Mouse (Mus musculus): ENCODE results near the gene Cpsf3.

DNA sequence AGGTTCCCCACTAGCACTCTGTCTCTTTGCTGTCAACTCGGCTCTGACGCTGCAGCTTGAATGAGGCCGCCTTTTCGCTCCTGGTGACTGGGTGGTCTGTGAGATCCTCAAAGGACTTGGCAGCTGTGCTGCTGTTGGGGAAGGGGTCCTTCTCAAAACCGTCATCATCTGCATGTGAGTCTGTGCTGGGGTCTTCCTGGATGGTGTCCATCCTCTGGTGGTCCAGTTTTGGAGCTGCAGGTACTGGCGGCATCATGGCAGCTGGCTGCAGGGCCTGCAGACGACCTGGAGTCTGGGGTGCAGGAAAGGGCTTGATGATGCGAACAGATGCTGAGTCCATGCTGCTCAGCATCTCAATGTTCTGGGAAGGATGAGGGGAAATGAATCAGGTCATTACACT is 40.1 kb downstream of the Cpsf3 start:
- TF ChIP-seq POLR2A (IDR thresholded peaks at IDR 0.05; ENCODE audit: borderline replicate concordance, extremely low read depth, insufficient read depth, insufficient read length, poor library complexity, severe bottlenecking) (no peak), CTCF (IDR thresholded peaks at IDR 0.05; ENCODE audit: borderline replicate concordance, extremely low read depth, insufficient read depth, insufficient read length) (no peak)

Data from brain, embryonic 14.5 days (tissue).